Mouse (Mus musculus) heart, adult 2 months (tissue): Measurements from ENCODE around the gene Sorbs2. TPM values are rescaled to one million over a fixed set of nuclear protein-coding genes. Genes with fewer than 3 reads are reported as not detected.

Experiments
- DNase-seq, 2 experiments: peaks; one replicate each; pipeline ENCODE4 v3.0.0; 2021
- H3K27ac ChIP-seq: fragments of 200-600 bp; 2 replicates; pipeline ENCODE4 v1.8.1; 2022
- H3K27me3 ChIP-seq: fragments of 200-500 bp; 2 replicates; pipeline ENCODE4 v1.6.1; 2012; ENCODE audit warnings: mild to moderate bottlenecking, low read length, inconsistent platforms, mixed read lengths; ENCODE audit not compliant: control insufficient read depth, insufficient read depth
- H3K36me3 ChIP-seq: fragments of 200-500 bp; 2 replicates; pipeline ENCODE4 v1.6.1; 2012; ENCODE audit warnings: low read length, inconsistent platforms; ENCODE audit not compliant: control insufficient read depth, insufficient read depth
- H3K4me1 ChIP-seq: fragments of 200-500 bp; 2 replicates; pipeline ENCODE4 v1.6.1; 2011; ENCODE audit warnings: low read length; ENCODE audit not compliant: control insufficient read depth, insufficient read depth
- H3K4me3 ChIP-seq: fragments of 200-600 bp; 2 replicates; pipeline ENCODE4 v1.8.1; 2022
- H3K79me2 ChIP-seq: fragments of 200-500 bp; replicated peaks from 2 replicates; pipeline ENCODE4 v1.6.1; 2012; ENCODE audit warnings: mild to moderate bottlenecking, inconsistent platforms, low read length, moderate library complexity, mixed read lengths; ENCODE audit not compliant: control insufficient read depth, insufficient read depth
- H3K9ac ChIP-seq: fragments of 200-500 bp; 2 replicates; pipeline ENCODE4 v1.6.1; 2012; ENCODE audit warnings: low read depth, mild to moderate bottlenecking, control low read depth, inconsistent platforms, low read length, mixed read lengths
- CTCF ChIP-seq: fragments of 200-600 bp; IDR thresholded peaks from 2 replicates; pipeline ENCODE4 v1.8.1; 2022; ENCODE audit warnings: antibody characterized with exemption, mild to moderate bottlenecking, moderate library complexity
- EP300 ChIP-seq: fragments of 200-500 bp; IDR thresholded peaks from 2 replicates; pipeline ENCODE4 v1.6.1; 2011; ENCODE audit warnings: low read depth, low read length, control low read depth; ENCODE audit not compliant: insufficient read depth
- POLR2A ChIP-seq: fragments of 200-500 bp; IDR thresholded peaks from 2 replicates; pipeline ENCODE4 v1.6.1; 2011; ENCODE audit warnings: mild to moderate bottlenecking, low read depth, low read length, control low read depth; ENCODE audit not compliant: insufficient read depth
- WGBS: fragments of 180-500 bp; shearing (Covaris S2); methylation state at CpG from one replicate; pipeline ENCODE4 v1.1.7; 2018; 5-methylcytosine and 5-hydroxymethylcytosine counted together
- intact Hi-C: fragments of 180-260 bp; cut with DNase I; formaldehyde crosslinking; loops from one replicate; pipeline ENCODE4 v1.15.1; 2025
- long read RNA-seq: library from polyadenylated mRNA; stranded (forward); transcript quantifications from one replicate; pipeline ENCODE4 v2.0.0, GENCODE M21; 2021
- polyA plus RNA-seq: library from polyadenylated mRNA; depleted of rRNA; stranded (reverse); fragments of >200 nt; gene quantifications from 2 replicates; pipeline ENCODE4 v1.2.3, GENCODE M21; 2012; rRNA removed
- total RNA-seq, 2 experiments: library from RNA; stranded (reverse); gene quantifications; 2 replicates each; pipeline ENCODE4 v1.2.3; 2021

Sorbs2 gene
- total RNA-seq (100 to 1,000 TPM; 506 to 581 TPM), polyA plus RNA-seq (233 and 319 TPM in 2 replicates)
- long read RNA-seq, partial matches to known transcripts = 36 of 84 reads
- long read RNA-seq, other reads (novel, unspliced or antisense) = 48 of 84 reads

GRCm38 (mm10) chr8:45507634-45508321 is at the start of gene Sorbs2:
TSS of gene Sorbs2 (plus strand) at chr8:45507788.
- Histone ChIP-seq H3K4me1 (no peaks in the 10 kb centered on the region), H3K9ac (no peak within 1 kb of the TSS), H3K4me3 (no peak within 1 kb of the TSS), H3K27me3 (no peaks in the 10 kb centered on the region), H3K27ac (no peak within 1 kb of the TSS), H3K36me3 (no peaks in the 10 kb centered on the region), H3K79me2 (no peaks in the 10 kb centered on the region)
- DNase-seq = no peak
- intact Hi-C loops = no loop called here
- 29% methylated on average over 16 of the region's 16 CpGs for WGBS
- TF ChIP-seq CTCF = no peak
- no peak for TF ChIP-seq POLR2A
- TF ChIP-seq EP300 = no peak

DNA sequence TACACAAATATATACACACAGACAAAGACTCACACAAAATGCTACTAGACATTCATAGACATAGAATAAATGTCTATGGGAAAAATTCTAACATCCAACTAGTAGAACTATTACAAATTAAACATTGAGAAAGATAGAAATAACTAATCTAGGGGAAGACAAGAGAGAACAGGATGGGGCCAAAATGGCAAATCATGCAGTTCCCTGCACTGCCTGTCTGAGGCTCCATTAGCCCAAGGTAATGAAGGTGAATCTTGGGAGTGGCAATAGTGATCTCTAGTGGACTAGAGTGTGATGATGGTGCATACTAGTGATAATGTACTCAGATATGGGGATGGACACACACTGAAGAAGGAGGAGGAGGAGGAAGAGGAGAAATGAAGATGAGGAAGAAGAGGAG is 49.7 kb upstream of the Sorbs2 start:
- Histone ChIP-seq H3K27me3 (no peaks in the 10 kb centered on the region), H3K4me3 (no peak overlapping the region), H3K79me2 (no peaks in the 10 kb centered on the region), H3K4me1 (peaks cover 1% of the 10 kb centered on the region; the same call in 1 of the 2 replicates), H3K27ac (no peak overlapping the region), H3K36me3 (no peaks in the 10 kb centered on the region), H3K9ac (no peak overlapping the region)
- TF ChIP-seq CTCF (peak; percentile 32), EP300 (no peak)
- DNase-seq = no peak
- intact Hi-C loops = loop anchor here (10.0 kb wide), 2 partner anchors 147 to 207 kb away; no protein-coding TSS in a partner anchor

- H3K79me2 ChIP-seq = no peaks in the 10 kb centered on the region
- H3K36me3 ChIP-seq = no peaks in the 10 kb centered on the region
- TF ChIP-seq POLR2A = no peak
- no peak for TF ChIP-seq EP300
- no peak for TF ChIP-seq CTCF
- H3K4me3 ChIP-seq = no peak overlapping the region
- intact Hi-C loops = loop anchor here (5.0 kb wide), 1 partner anchor 93 kb away; no protein-coding TSS in a partner anchor
- no peak for DNase-seq
- H3K4me1 ChIP-seq = no peaks in the 10 kb centered on the region; the same call in 1 of the 2 replicates
- no peak overlapping the region for H3K9ac ChIP-seq
- no peaks in the 10 kb centered on the region for H3K27me3 ChIP-seq
- no peak overlapping the region for H3K27ac ChIP-seq
- WGBS = 83% methylated on average over 2 of the region's 2 CpGs
Measured at GRCm38 (mm10) chr8:45469006-45469405, 38.6 kb upstream of the Sorbs2 start.

- Histone ChIP-seq H3K36me3 (no peaks in the 10 kb centered on the region), H3K9ac (no peak overlapping the region), H3K79me2 (no peaks in the 10 kb centered on the region), H3K4me1 (no peaks in the 10 kb centered on the region; the same call in 1 of the 2 replicates), H3K27ac (peak overlapping the region; percentile 22), H3K4me3 (no peak overlapping the region), H3K27me3 (no peaks in the 10 kb centered on the region)
- intact Hi-C loops = loop anchor here (5.0 kb wide), 1 partner anchor 93 kb away; no protein-coding TSS in a partner anchor
- WGBS = 44% methylated on average over 8 of the region's 8 CpGs
- peak in 1 of 2 experiments; percentile 25 for DNase-seq
- TF ChIP-seq EP300 = no peak
- no peak for TF ChIP-seq POLR2A
- TF ChIP-seq CTCF = no peak
Measured at GRCm38 (mm10) chr8:45469507-45470178, 37.9 kb upstream of the Sorbs2 start.

GRCm38 (mm10) chr8:45480886-45481285 is 26.7 kb upstream of the Sorbs2 start:
- Histone ChIP-seq H3K4me3 (no peak overlapping the region), H3K79me2 (no peaks in the 10 kb centered on the region), H3K36me3 (no peaks in the 10 kb centered on the region), H3K4me1 (no peaks in the 10 kb centered on the region), H3K9ac (no peak overlapping the region), H3K27me3 (no peaks in the 10 kb centered on the region), H3K27ac (no peak overlapping the region)
- WGBS = 31% methylated on average over 4 of the region's 4 CpGs
- TF ChIP-seq POLR2A (no peak), EP300 (no peak), CTCF (no peak)
- no peak for DNase-seq
- intact Hi-C loops = no loop called here

- Histone ChIP-seq H3K4me3 (no peak overlapping the region), H3K79me2 (no peaks in the 10 kb centered on the region), H3K27ac (no peak overlapping the region), H3K36me3 (no peaks in the 10 kb centered on the region), H3K27me3 (no peaks in the 10 kb centered on the region), H3K9ac (no peak overlapping the region), H3K4me1 (no peaks in the 10 kb centered on the region)
- 87% methylated on average over 3 of the region's 3 CpGs for WGBS
- DNase-seq = no peak
- intact Hi-C loops = no loop called here
- TF ChIP-seq CTCF (no peak), EP300 (no peak), POLR2A (no peak)
Measured at GRCm38 (mm10) chr8:45486281-45486680, 21.3 kb upstream of the Sorbs2 start.
